Mouse (Mus musculus) brown adipose tissue, adult 24 weeks (tissue): Measurements from ENCODE around the gene Casp14. TPM values are rescaled to one million over a fixed set of nuclear protein-coding genes. Genes with fewer than 3 reads are reported as not detected.

Source experiments
- H3K27ac ChIP-seq: fragments of 200-500 bp; replicated peaks from 2 replicates; pipeline ENCODE4 v1.5.1; 2012; ENCODE audit warnings: low read depth, mild to moderate bottlenecking, low read length
- H3K4me1 ChIP-seq: fragments of 200-500 bp; 2 replicates; pipeline ENCODE4 v1.6.1; 2012; ENCODE audit warnings: low read length, mixed read lengths; ENCODE audit not compliant: control insufficient read depth, insufficient read depth, insufficient read length
- H3K4me3 ChIP-seq: fragments of 200-500 bp; 2 replicates; pipeline ENCODE4 v1.5.1; 2012; ENCODE audit warnings: low read depth, mild to moderate bottlenecking, low read length, moderate library complexity; ENCODE audit not compliant: insufficient read depth
- polyA plus RNA-seq: library from polyadenylated mRNA; stranded (reverse); fragments of >200 nt; gene quantifications from 2 replicates; pipeline ENCODE4 v1.2.4, GENCODE M21; 2012; ENCODE audit not compliant: missing spikeins, insufficient read depth, insufficient read length

The Casp14 gene
- polyA plus RNA-seq = not detected in 2 replicates

DNA sequence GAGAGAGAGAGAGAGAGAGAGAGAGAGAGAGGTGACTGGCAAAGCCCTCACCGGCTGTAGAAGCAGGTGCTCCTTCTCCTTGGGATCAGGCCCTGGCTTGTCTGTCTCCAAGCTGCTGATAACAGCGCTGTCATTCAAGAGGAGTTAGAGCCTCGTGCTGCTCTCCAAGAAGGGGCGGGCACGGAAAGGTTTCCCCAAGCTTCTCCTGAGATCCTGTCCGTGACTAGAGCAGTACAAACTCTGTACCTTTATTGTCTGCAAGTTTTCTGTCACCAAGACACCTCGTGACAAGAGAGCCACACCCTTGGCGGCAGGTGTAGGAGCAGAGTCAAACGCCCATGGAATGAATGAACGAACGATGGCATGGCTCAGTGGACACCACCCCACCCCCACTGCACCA is at the start of gene Casp14:
Gene Casp14, minus strand, starts transcription at position 239 of the 400 bp plus-strand sequence.
- H3K4me1 ChIP-seq = no peaks in the 10 kb centered on the region
- no peak within 1 kb of the TSS for H3K4me3 ChIP-seq
- H3K27ac ChIP-seq = no peak within 1 kb of the TSS

DNA sequence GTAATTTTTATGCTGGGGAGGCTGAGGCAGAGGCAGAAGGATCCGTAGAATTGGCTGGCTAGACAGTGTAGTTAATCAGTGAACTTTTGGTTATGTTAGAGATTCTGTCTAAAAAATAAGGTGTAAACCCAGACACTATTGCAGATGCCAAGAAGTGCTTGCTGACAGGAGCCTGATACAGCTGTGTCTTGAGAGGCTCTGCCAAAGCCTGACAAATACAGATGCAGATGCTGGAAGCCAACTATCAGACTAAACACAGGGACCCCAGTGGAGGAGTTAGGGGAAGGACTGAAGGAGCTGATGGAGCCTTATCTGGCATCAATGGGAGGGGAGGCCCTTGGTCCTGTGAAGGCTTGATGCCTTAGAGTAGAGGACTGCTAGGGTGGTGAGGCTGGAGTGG is 47.5 kb upstream of the Casp14 start:
- no peak overlapping the region for H3K4me3 ChIP-seq
- no peak overlapping the region for H3K27ac ChIP-seq
- H3K4me1 ChIP-seq = no peaks in the 10 kb centered on the region

DNA sequence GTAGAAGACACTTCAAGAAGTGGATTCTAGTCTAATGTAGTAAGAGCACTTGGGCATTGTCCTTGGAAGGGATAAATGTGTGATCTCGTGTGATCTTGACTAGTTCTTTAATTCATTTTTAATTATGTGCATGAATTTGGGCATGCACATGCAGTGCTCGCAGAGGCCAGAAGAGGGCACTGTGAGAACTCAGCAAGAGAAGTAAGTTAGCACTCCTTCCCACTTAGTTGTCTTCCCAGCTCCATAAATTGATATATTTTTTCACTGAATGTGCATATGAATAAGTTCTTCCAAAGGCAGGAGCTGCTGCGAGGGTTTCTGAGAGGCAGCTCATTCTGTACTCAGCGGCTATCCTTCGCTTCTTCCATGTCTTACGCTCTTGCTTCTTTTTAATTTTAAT is 37.9 kb upstream of the Casp14 start:
- Histone ChIP-seq H3K4me1 (no peaks in the 10 kb centered on the region), H3K27ac (no peak overlapping the region), H3K4me3 (no peak overlapping the region)

GRCm38 (mm10) chr10:78752452-78753191 is 34.5 kb upstream of the Casp14 start, which contains the start of gene Ccdc105:
Gene Ccdc105 (minus strand): TSS chr10:78753065.
- Histone ChIP-seq H3K4me1 (no peaks in the 10 kb centered on the region), H3K27ac (no peak within 1 kb of the TSS), H3K4me3 (peak within 1 kb of the TSS; percentile 36)

DNA sequence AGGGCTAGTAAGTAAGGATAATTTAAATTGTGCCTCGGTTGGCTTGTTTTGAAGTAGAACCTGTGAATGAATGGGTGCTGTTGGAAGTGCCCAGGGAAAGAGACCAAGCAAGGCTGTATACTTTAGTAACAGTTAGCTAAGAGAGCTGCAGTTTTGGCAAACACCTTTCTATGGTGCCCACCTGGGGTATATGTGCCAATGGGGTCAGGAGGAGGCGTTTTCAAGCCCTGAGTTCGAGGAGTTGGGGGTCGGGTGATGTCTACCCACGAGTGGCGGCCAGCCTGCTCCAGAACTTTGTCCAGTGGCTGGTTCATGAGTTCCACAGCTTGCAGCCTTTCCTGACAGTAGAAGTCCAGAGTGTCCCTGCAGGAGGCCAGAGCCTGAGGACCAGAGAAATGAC is 30.9 kb upstream of the Casp14 start:
- no peak overlapping the region for H3K27ac ChIP-seq
- H3K4me1 ChIP-seq = peaks cover 2% of the 10 kb centered on the region; the same call in 1 of the 2 replicates
- H3K4me3 ChIP-seq = no peak overlapping the region

- Histone ChIP-seq H3K4me3 (no peak overlapping the region), H3K4me1 (peaks cover 2% of the 10 kb centered on the region; the same call in 1 of the 2 replicates), H3K27ac (no peak overlapping the region)
Measured at GRCm38 (mm10) chr10:78748161-78748560, 30.1 kb upstream of the Casp14 start.

- Histone ChIP-seq H3K27ac (no peak overlapping the region), H3K4me3 (no peak overlapping the region), H3K4me1 (peaks cover 2% of the 10 kb centered on the region; the same call in 1 of the 2 replicates)
Measured at GRCm38 (mm10) chr10:78747035-78747721, 29.1 kb upstream of the Casp14 start.

GRCm38 (mm10) chr10:78745453-78746232 is 27.5 kb upstream of the Casp14 start:
- H3K4me1 ChIP-seq = peaks cover 2% of the 10 kb centered on the region; the same call in 1 of the 2 replicates
- no peak overlapping the region for H3K4me3 ChIP-seq
- no peak overlapping the region for H3K27ac ChIP-seq

DNA sequence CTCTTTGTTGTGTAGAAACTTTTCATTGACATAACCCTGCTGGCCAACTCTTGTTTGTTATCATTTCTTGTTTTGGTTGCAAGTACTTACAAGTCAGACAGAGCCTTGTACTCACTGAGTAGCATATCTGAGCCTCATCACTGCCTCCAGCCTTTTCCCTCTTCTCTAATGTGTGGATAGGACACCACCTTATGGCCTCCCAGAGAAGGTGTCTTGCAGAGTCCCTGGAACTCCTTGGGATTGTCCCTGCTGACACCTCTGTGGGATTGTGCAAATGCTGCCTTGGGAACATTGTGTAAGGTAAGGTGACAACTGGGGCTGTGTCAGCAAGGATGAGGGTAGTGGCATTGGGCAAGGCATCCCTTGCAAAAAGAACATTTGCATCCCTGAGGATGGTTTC is 25.6 kb upstream of the Casp14 start:
- H3K4me1 ChIP-seq = peaks cover 2% of the 10 kb centered on the region; the same call in 1 of the 2 replicates

DNA sequence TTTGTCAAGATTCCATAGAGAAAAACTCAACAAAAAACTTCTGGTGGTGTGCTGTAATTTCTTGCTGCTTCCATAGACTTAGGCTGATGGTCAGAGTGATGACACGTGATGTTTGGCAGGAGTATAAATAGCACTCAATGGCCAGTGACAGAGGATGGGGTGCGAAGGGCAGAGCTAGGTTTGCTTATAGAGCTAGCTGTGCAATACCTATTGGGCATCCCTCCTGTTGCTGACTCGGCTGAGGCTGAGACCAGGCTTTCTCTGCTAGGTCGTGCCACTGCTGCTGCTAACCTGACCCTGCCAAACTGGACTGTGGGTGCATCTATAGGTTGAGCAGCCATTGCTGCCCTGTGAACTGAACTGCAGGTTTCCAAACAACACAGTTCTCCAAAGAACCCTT is 21.7 kb upstream of the Casp14 start:
- H3K4me3 ChIP-seq = no peak overlapping the region
- no peaks in the 10 kb centered on the region for H3K4me1 ChIP-seq
- H3K27ac ChIP-seq = no peak overlapping the region

More for the DNA sequence above, 25.6 kb upstream of the Casp14 start:
- Histone ChIP-seq H3K27ac (no peak overlapping the region), H3K4me3 (no peak overlapping the region)

- Histone ChIP-seq H3K4me3 (no peak overlapping the region), H3K27ac (no peak overlapping the region), H3K4me1 (no peaks in the 10 kb centered on the region)
Measured at GRCm38 (mm10) chr10:78727876-78728275, 9.8 kb upstream of the Casp14 start.

DNA sequence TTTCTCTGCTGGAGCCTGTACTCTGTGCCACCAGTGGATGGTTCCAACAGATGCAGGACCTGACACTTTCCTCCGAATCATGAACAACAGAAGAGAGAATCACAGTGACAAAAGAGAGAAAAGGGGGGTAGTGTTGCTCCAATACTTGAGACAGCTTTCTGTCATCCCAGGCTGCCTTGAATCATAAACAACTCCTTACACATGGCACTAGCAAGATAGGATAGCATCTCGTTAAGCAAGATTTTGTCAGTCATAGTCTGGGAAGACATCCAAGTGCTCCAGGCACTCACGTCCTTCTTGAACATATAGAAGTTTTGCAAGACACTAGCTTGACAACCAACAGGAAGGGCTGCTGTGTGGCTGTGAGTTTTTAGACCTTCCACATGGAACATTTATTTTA is 8.9 kb upstream of the Casp14 start:
- Histone ChIP-seq H3K4me1 (no peaks in the 10 kb centered on the region), H3K27ac (no peak overlapping the region), H3K4me3 (no peak overlapping the region)

DNA sequence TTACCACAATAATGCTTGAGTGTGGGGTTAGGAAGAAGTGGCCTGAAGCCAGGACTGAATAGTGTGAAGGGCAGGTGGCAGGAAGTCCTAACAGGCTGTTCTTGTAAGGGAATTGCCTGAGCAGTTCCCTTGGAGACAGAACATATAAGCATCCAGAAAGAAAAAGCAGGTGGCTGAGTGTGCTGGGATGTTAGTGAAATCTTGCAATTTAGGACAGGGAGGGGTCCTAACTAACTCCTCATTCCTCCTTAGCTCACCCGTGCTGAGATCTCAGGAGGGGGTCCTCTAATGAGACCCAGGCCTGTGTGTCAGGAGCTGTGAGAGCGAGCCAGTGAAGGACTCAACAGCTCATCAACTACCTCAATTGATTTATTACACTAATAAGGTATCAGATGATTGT is 5.3 kb upstream of the Casp14 start:
- Histone ChIP-seq H3K27ac (no peak overlapping the region), H3K4me1 (no peaks in the 10 kb centered on the region), H3K4me3 (no peak overlapping the region)

DNA sequence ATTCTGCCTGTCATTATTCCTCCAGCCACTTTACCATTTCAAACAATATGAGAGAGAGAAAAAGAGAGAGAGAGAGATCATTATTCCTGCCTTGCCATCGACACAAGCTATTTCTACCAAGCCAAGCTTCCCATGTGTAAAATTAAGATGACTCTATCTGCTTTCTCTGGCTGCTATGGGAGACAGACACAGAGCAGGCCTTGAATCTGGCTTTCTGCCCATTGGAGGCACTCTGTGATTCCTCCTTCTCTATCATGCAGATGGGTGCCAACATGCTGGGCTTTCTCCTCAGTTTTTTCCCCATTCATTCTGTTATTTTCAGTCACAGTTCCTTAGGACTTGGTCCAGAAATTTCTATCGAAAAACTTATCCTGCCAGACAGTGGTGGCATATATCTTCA is 4.6 kb upstream of the Casp14 start:
- Histone ChIP-seq H3K27ac (no peak overlapping the region), H3K4me3 (no peak overlapping the region), H3K4me1 (no peaks in the 10 kb centered on the region)

GRCm38 (mm10) chr10:78722036-78722435 is 3.9 kb upstream of the Casp14 start:
- Histone ChIP-seq H3K4me3 (no peak overlapping the region), H3K27ac (no peak overlapping the region), H3K4me1 (no peaks in the 10 kb centered on the region)
